Mouse (Mus musculus): ENCODE measurements around the gene Cemip2. TPM values are rescaled to one million over a fixed set of nuclear protein-coding genes. Genes with fewer than 3 reads are reported as not detected.
"Not testable (repeated sequence)": the region's sequence is repeated elsewhere in the genome, so short reads cannot be mapped to it uniquely, and the experiment has no call there.

The Cemip2 gene
- polyA plus RNA-seq, 1 experiment: 8.1 TPM

- DNase-seq (ENCODE audit: extremely low spot score in 1 of 2, low spot score in 1 of 2): no peak
Observed at GRCm38 (mm10) chr19:21862289-21862990, 84.3 kb downstream of the Cemip2 start.

GRCm38 (mm10) chr19:21862991-21863931 lies 85.1 kb downstream of the Cemip2 start:
- peak in 1 of 2 experiments; percentile 12 for DNase-seq (ENCODE audit: extremely low spot score in 1 of 2, low spot score in 1 of 2)

- DNase-seq (ENCODE audit: extremely low spot score in 1 of 2, low spot score in 1 of 2): no peak
Observed at GRCm38 (mm10) chr19:21865242-21866055, 87.3 kb downstream of the Cemip2 start.

- DNase-seq (ENCODE audit: extremely low spot score in 1 of 2, low spot score in 1 of 2): no peak
Observed at GRCm38 (mm10) chr19:21866094-21866493, 88.0 kb downstream of the Cemip2 start.

- DNase-seq (ENCODE audit: extremely low spot score in 1 of 2, low spot score in 1 of 2): not testable (repeated sequence)
Observed at GRCm38 (mm10) chr19:21866756-21867155, 88.6 kb downstream of the Cemip2 start.

- peak in 1 of 2 experiments; percentile 19 for DNase-seq (ENCODE audit: extremely low spot score in 1 of 2, low spot score in 1 of 2)
Observed at GRCm38 (mm10) chr19:21868471-21868870, 90.3 kb downstream of the Cemip2 start.

GRCm38 (mm10) chr19:21882110-21882940 lies 104.2 kb downstream of the Cemip2 start:
- DNase-seq (ENCODE audit: extremely low spot score in 1 of 2, low spot score in 1 of 2): no peak

GRCm38 (mm10) chr19:21883053-21883452 lies 104.9 kb downstream of the Cemip2 start:
- no peak for DNase-seq (ENCODE audit: extremely low spot score in 1 of 2, low spot score in 1 of 2)

- DNase-seq (ENCODE audit: extremely low spot score in 1 of 2, low spot score in 1 of 2): no peak
Observed at GRCm38 (mm10) chr19:21883922-21884321, 105.8 kb downstream of the Cemip2 start.

GRCm38 (mm10) chr19:21884385-21884784 lies 106.2 kb downstream of the Cemip2 start:
- DNase-seq (ENCODE audit: extremely low spot score in 1 of 2, low spot score in 1 of 2): no peak

- DNase-seq (ENCODE audit: extremely low spot score in 1 of 2, low spot score in 1 of 2): no peak
Observed at GRCm38 (mm10) chr19:21886166-21886657, 108.1 kb downstream of the Cemip2 start.

GRCm38 (mm10) chr19:21890699-21891098 lies 112.6 kb downstream of the Cemip2 start:
- DNase-seq (ENCODE audit: extremely low spot score in 1 of 2, low spot score in 1 of 2): no peak

- DNase-seq (ENCODE audit: extremely low spot score in 1 of 2, low spot score in 1 of 2): no peak
Observed at GRCm38 (mm10) chr19:21894792-21895191, 116.7 kb downstream of the Cemip2 start.

GRCm38 (mm10) chr19:21895540-21895939 lies 117.4 kb downstream of the Cemip2 start:
- DNase-seq (ENCODE audit: extremely low spot score in 1 of 2, low spot score in 1 of 2): no peak

- DNase-seq (ENCODE audit: extremely low spot score in 1 of 2, low spot score in 1 of 2): no peak
Observed at GRCm38 (mm10) chr19:21897122-21897827, 119.1 kb downstream of the Cemip2 start.

GRCm38 (mm10) chr19:21898015-21898939 lies 120.1 kb downstream of the Cemip2 start:
- DNase-seq (ENCODE audit: extremely low spot score in 1 of 2, low spot score in 1 of 2): no peak
